Mouse (Mus musculus) heart, embryonic 10.5 days (tissue): ENCODE data around the gene Sebox. TPM values are rescaled to one million over a fixed set of nuclear protein-coding genes. Genes with fewer than 3 reads are reported as not detected.

Source experiments
- DNase-seq: peaks from one replicate; pipeline ENCODE4 v3.0.0-alpha.2; 2017; ENCODE audit warnings: low spot score
- H3K27ac ChIP-seq: fragments of 300-500 bp; sonication (generic); 2 replicates; pipeline ENCODE4 v1.5.1; 2016; ENCODE audit warnings: mild to moderate bottlenecking
- H3K27me3 ChIP-seq: fragments of 300-500 bp; sonication (generic); 2 replicates; pipeline ENCODE4 v1.6.1; 2016; ENCODE audit warnings: mild to moderate bottlenecking; ENCODE audit not compliant: poor library complexity, insufficient read depth, severe bottlenecking
- H3K36me3 ChIP-seq: fragments of 300-500 bp; sonication (generic); 2 replicates; pipeline ENCODE4 v1.6.1; 2016; ENCODE audit warnings: mild to moderate bottlenecking, moderate library complexity
- H3K4me1 ChIP-seq: fragments of 300-500 bp; sonication (generic); 2 replicates; pipeline ENCODE4 v1.6.1; 2016; ENCODE audit warnings: mild to moderate bottlenecking
- H3K4me3 ChIP-seq: fragments of 300-500 bp; sonication (generic); 2 replicates; pipeline ENCODE4 v1.5.1; 2016; ENCODE audit warnings: mild to moderate bottlenecking, moderate library complexity
- H3K9me3 ChIP-seq: fragments of 300-500 bp; sonication (generic); 2 replicates; pipeline ENCODE4 v1.6.1; 2016; ENCODE audit warnings: mild to moderate bottlenecking, moderate library complexity
- WGBS: fragments of 180-500 bp; shearing (Covaris S2); methylation state at CpG from one replicate; pipeline ENCODE4 v1.1.7; 2016; 5-methylcytosine and 5-hydroxymethylcytosine counted together
- polyA plus RNA-seq: library from polyadenylated mRNA; unstranded; fragments of >200 nt; fragmentation: Nextera tagmentation; extraction: Ambion mirVana; gene quantifications from 2 replicates; pipeline ENCODE4 v1.2.1, GENCODE M21; 2016

The Sebox gene
- polyA plus RNA-seq, 1 experiment from 2014 or later = not detected

- no peaks in the 10 kb centered on the region for H3K9me3 ChIP-seq
- H3K27me3 ChIP-seq = peaks cover 62% of the 10 kb centered on the region
- WGBS = 73% methylated on average over 20 of the region's 20 CpGs
- DNase-seq = no peak
- no peak overlapping the region for H3K27ac ChIP-seq
- peaks cover 15% of the 10 kb centered on the region for H3K36me3 ChIP-seq
- no peak overlapping the region for H3K4me3 ChIP-seq
- H3K4me1 ChIP-seq = peaks cover 14% of the 10 kb centered on the region
Observed at GRCm38 (mm10) chr11:78501529-78501928, 1.7 kb upstream of the Sebox start.

- no peak overlapping the region for H3K4me3 ChIP-seq
- no peaks in the 10 kb centered on the region for H3K4me1 ChIP-seq
- H3K9me3 ChIP-seq = no peaks in the 10 kb centered on the region
- no peak overlapping the region for H3K27ac ChIP-seq
- 82% methylated on average over 3 of the region's 3 CpGs for WGBS
- no peak for DNase-seq
- H3K36me3 ChIP-seq = peaks cover 49% of the 10 kb centered on the region
- H3K27me3 ChIP-seq = peaks cover 23% of the 10 kb centered on the region
Observed at GRCm38 (mm10) chr11:78505430-78505829, 2.2 kb downstream of the Sebox start.

- no peak for DNase-seq
- Histone ChIP-seq H3K9me3 (no peaks in the 10 kb centered on the region), H3K4me3 (no peak overlapping the region), H3K27me3 (no peaks in the 10 kb centered on the region), H3K27ac (no peak overlapping the region), H3K36me3 (peaks cover 52% of the 10 kb centered on the region), H3K4me1 (peaks cover 18% of the 10 kb centered on the region)
- WGBS = 84% methylated on average over 5 of the region's 5 CpGs
Observed at GRCm38 (mm10) chr11:78509148-78509547, 5.9 kb downstream of the Sebox start.

DNA sequence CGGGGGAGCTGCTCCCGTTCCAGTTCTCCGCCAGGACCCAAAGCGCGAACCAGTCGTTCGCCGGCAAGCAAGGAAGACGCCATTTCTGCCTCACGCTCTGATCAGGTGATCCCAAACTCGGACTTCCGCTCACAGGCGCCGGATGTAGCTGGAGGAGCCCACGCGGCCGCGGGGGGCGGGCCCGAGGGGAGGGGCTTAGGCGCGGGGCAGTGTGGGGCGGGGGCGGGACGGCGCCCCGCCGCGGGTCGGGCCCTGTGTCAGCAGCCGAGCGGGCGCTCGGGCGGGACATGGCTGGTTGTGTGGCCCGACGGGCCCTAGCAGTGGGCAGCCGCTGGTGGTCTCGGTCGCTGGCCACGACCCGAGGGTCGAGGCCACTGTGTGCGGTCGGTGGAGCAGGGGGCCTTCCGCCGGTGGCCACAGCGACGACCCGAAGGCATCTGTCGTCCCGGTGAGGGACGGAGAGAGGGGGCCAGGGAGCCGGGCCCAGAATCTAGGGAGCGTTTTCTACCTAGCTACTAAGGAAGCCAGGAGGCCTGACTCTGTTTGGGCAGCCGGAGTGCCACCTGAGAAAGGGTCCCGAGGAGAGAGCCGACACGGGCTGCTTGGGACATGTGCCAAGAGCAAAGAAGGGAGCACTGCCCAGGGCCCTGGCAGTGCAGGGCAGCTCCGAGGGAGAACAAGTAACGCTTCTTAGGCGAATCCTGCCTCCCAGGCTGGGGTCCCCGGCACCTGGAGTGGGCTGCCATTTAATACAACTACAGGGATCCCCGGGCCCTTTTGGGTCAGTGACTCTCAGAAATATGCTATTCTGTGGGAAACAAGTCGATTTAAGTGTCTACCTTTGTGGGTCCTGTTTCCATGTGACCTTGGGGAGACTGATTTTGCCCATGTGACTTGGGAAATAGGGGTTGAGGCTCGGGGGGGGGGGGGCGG lies 9.0 kb downstream of the Sebox start, which contains the start of the genes Tmem199 and Poldip2:
TSS of gene Tmem199 (minus strand) at position 148 of the 933 bp plus-strand sequence.
TSS of gene Poldip2 (plus strand) at position 169 of the 933 bp plus-strand sequence.
- peak; percentile 97 for DNase-seq
- peak within 1 kb of the TSS; percentile 88 for H3K4me3 ChIP-seq
- H3K9me3 ChIP-seq = no peaks in the 10 kb centered on the region
- peaks cover 18% of the 10 kb centered on the region for H3K4me1 ChIP-seq
- H3K27me3 ChIP-seq = no peaks in the 10 kb centered on the region
- peaks cover 57% of the 10 kb centered on the region for H3K36me3 ChIP-seq
- under 1% methylated on average over 67 of the region's 67 CpGs for WGBS
- H3K27ac ChIP-seq = peak within 1 kb of the TSS; percentile 97

- Histone ChIP-seq H3K9me3 (no peaks in the 10 kb centered on the region), H3K4me1 (peaks cover 18% of the 10 kb centered on the region), H3K36me3 (peaks cover 57% of the 10 kb centered on the region), H3K4me3 (peak overlapping the region; percentile 88), H3K27ac (peak overlapping the region; percentile 97; the same call in 1 of the 2 replicates), H3K27me3 (no peaks in the 10 kb centered on the region)
- 85% methylated on average over 3 of the region's 3 CpGs for WGBS
- DNase-seq = no peak
Observed at GRCm38 (mm10) chr11:78513106-78513790, 10.0 kb downstream of the Sebox start.

GRCm38 (mm10) chr11:78515549-78516325 lies 12.5 kb downstream of the Sebox start:
- Histone ChIP-seq H3K4me1 (peaks cover 18% of the 10 kb centered on the region), H3K36me3 (peaks cover 62% of the 10 kb centered on the region)

DNA sequence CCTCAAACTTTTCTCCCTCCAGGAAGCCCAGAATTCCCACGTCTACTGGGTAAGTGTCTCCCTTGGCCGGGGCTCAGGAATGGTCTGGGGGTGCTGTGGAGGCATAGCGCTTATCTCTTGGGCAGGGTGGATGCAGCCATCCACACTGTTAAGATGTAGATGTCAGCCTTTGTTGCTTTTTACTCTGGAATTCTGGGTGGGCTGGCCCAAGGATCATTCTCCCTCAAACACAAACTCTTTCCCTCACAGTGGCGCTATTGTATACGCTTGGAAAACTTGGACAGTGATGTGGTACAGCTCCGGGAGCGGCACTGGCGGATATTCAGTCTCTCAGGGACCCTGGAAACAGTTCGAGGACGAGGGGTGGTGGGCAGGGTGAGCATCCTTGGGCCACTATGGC lies 15.7 kb downstream of the Sebox start:
- Histone ChIP-seq H3K27me3 (no peaks in the 10 kb centered on the region), H3K9me3 (no peaks in the 10 kb centered on the region), H3K36me3 (peaks cover 94% of the 10 kb centered on the region), H3K27ac (no peak overlapping the region), H3K4me3 (no peak overlapping the region), H3K4me1 (no peaks in the 10 kb centered on the region)
- no peak for DNase-seq
- WGBS = 89% methylated on average over 10 of the region's 10 CpGs

More at GRCm38 (mm10) chr11:78515549-78516325, 12.5 kb downstream of the Sebox start:
- Histone ChIP-seq H3K27ac (no peak overlapping the region), H3K27me3 (no peaks in the 10 kb centered on the region), H3K9me3 (no peaks in the 10 kb centered on the region), H3K4me3 (no peak overlapping the region)
- DNase-seq = no peak
- WGBS = 62% methylated on average over 2 of the region's 2 CpGs

- no peaks in the 10 kb centered on the region for H3K9me3 ChIP-seq
- H3K27me3 ChIP-seq = no peaks in the 10 kb centered on the region
- DNase-seq = no peak
- no peak overlapping the region for H3K27ac ChIP-seq
- H3K4me1 ChIP-seq = no peaks in the 10 kb centered on the region; the same call in 1 of the 2 replicates
- H3K36me3 ChIP-seq = peaks cover 95% of the 10 kb centered on the region
- WGBS = 91% methylated on average over 3 of the region's 3 CpGs
- H3K4me3 ChIP-seq = no peak overlapping the region
Observed at GRCm38 (mm10) chr11:78521880-78522279, 18.6 kb downstream of the Sebox start.

- H3K36me3 ChIP-seq = peaks cover 98% of the 10 kb centered on the region
- H3K9me3 ChIP-seq = no peaks in the 10 kb centered on the region
- H3K27me3 ChIP-seq = no peaks in the 10 kb centered on the region
- DNase-seq = no peak
- 91% methylated on average over 1 of the region's 1 CpGs for WGBS
- H3K4me1 ChIP-seq = no peaks in the 10 kb centered on the region; the same call in 1 of the 2 replicates
- no peak overlapping the region for H3K27ac ChIP-seq
- no peak overlapping the region for H3K4me3 ChIP-seq
Observed at GRCm38 (mm10) chr11:78522481-78522997, 19.3 kb downstream of the Sebox start.

- no peak overlapping the region for H3K27ac ChIP-seq
- WGBS = 83% methylated on average over 9 of the region's 9 CpGs
- H3K9me3 ChIP-seq = no peaks in the 10 kb centered on the region
- peaks cover 3% of the 10 kb centered on the region; the same call in 1 of the 2 replicates for H3K4me1 ChIP-seq
- H3K36me3 ChIP-seq = peaks cover 98% of the 10 kb centered on the region
- H3K4me3 ChIP-seq = no peak overlapping the region
- H3K27me3 ChIP-seq = no peaks in the 10 kb centered on the region
- DNase-seq = no peak
Observed at GRCm38 (mm10) chr11:78523241-78523955, 20.2 kb downstream of the Sebox start.

GRCm38 (mm10) chr11:78524838-78525237 lies 21.6 kb downstream of the Sebox start:
- WGBS = 81% methylated on average over 2 of the region's 2 CpGs
- peaks cover 3% of the 10 kb centered on the region; the same call in 1 of the 2 replicates for H3K4me1 ChIP-seq
- H3K4me3 ChIP-seq = no peak overlapping the region
- H3K9me3 ChIP-seq = no peaks in the 10 kb centered on the region
- no peak for DNase-seq
- no peak overlapping the region for H3K27ac ChIP-seq
- no peaks in the 10 kb centered on the region for H3K27me3 ChIP-seq
- H3K36me3 ChIP-seq = peaks cover 98% of the 10 kb centered on the region

DNA sequence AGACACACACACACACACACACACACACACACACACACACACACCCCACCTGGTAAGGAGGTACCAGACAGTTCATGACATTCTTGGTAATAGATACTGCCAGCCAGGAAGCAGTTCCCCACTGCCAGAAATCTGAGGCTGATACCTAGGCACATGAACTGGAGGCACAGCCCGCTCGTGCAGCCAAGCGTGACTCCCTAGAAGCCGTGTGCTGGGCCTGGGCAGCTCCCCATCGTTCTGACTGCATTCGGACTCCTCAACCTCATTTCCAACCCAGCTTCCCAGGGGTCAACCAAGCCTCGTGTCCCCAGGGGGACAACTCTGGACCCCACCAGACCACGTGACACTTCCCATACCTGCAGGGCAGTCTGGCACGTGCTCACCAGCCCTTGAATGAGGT lies 25.5 kb downstream of the Sebox start:
- peaks cover 80% of the 10 kb centered on the region for H3K36me3 ChIP-seq

More for the DNA sequence above, 25.5 kb downstream of the Sebox start:
- WGBS = 88% methylated on average over 9 of the region's 9 CpGs
- Histone ChIP-seq H3K9me3 (no peaks in the 10 kb centered on the region), H3K4me1 (peaks cover 13% of the 10 kb centered on the region; the same call in 1 of the 2 replicates), H3K4me3 (no peak overlapping the region), H3K27ac (no peak overlapping the region), H3K27me3 (no peaks in the 10 kb centered on the region)
- no peak for DNase-seq
